Mouse (Mus musculus): ENCODE measurements around the gene Rcn1.

The Rcn1 gene

DNA sequence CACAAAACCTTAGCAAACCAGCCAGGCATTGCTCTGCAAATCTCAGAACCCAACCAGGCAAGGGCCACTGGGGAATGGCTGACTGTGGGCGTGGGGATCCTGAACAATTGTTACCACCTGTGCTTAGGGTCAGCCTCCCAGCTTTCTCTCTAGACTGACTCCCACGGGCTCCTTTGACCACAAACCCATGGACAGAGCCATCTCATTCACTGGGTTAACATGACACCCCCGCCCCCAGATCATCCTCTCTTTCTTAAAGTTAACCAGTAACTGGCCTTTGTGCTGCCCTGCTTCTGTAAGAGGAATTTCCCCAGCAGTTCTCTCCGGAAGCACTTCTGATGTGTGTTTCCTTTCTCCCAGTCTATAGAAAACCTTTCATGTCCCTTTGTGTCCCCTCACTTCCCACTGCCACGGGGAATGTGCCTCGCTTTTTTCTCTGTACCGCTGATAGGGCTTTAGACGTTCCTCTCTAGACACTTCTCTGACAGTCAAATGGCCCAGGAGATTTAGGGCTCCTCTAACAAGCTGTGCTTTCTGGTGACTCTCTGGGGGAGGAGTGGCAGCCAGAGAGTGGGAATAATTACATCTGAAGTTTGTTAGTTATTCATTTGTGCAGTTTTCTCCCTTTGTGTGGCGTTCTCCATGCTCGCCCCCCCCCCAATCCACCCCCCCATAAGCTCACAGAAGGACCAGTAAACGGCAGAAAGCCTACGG, 62.6 kb downstream of the Rcn1 start:
- DNase-seq = no peak

All from lung, postnatal 14 days (tissue).